ENCODE assay signal across 10 mouse cellular contexts in genomic region chrX:151050337-151050736, GRCm38 (mm10). TPM values are rescaled to one million over a fixed set of nuclear protein-coding genes. Genes with fewer than 3 reads are reported as not detected.
DNase-seq lines count a peak whose midpoint lies in the region; ATAC-seq lines count a peak whose summit lies in the region.
"Had no signal": no experiment of that assay in that cellular context is flagged by ENCODE, and none has a peak within 500 bp of the region (broad histone marks: within the 10 kb centered on the region; RNA-seq: fewer than 3 reads in every experiment).

No protein-coding gene starts in this region.

- 80% methylated on average over 7 of the region's 7 CpGs for WGBS in neural tube, embryonic 13.5 days

- no peaks in the 10 kb centered on the region for H3K36me3 ChIP-seq in neural tube, embryonic 13.5 days
- H3K36me3 ChIP-seq: neural tube, embryonic 15.5 days had no signal

- intact Hi-C loops in gastrocnemius, postnatal 14 days (cut with DNase I; ENCODE audit: low total_unique reads), result no loop called here

- H3K4me2 ChIP-seq in neural tube, embryonic 13.5 days, result peak overlapping the region; percentile 70

- H3K4me1 ChIP-seq in neural tube, embryonic 13.5 days (replicated peaks), result peaks cover 38% of the 10 kb centered on the region

- H3K4me3 ChIP-seq in neural tube, embryonic 13.5 days, result no peak overlapping the region

- peak; percentile 26 for DNase-seq in gastrocnemius, postnatal 14 days
- no peak for DNase-seq in gastrocnemius, adult 8-10 months (ENCODE audit: low spot score in 2 of 2)
- no peak for DNase-seq in neural tube, embryonic 10.5 days (ENCODE audit: extremely low spot score, low spot score)
- DNase-seq in frontal cortex, postnatal 25 days (ENCODE audit: low spot score in 2 of 2), result peak; percentile 14 to 30
- peak; percentile 45 to 58 for DNase-seq in right cerebral cortex, postnatal 36 days (ENCODE audit: low spot score in 2 of 2)
- no peak for DNase-seq in cerebellum, postnatal 4 days (ENCODE audit: low spot score in 2 of 2)

- ATAC-seq in neural tube, embryonic 13.5 days (ENCODE audit: low read depth), result no peak
- ATAC-seq in monocyte, adult 5-6 weeks (replicated peaks; ENCODE audit: insufficient number of reproducible peaks, low FRiP score, low TSS enrichment, poor library complexity, severe bottlenecking), result no peak

- no peak overlapping the region for H3K27ac ChIP-seq in neural tube, embryonic 13.5 days (replicated peaks)
- H3K27ac ChIP-seq: macrophage; neural tube, embryonic 15.5 days had no signal

- no peak overlapping the region for H3K9ac ChIP-seq in neural tube, embryonic 13.5 days
- H3K9ac ChIP-seq: neural tube, embryonic 15.5 days had no signal

- H3K9me3 ChIP-seq in neural tube, embryonic 13.5 days, result no peaks in the 10 kb centered on the region
- H3K9me3 ChIP-seq: neural tube, embryonic 15.5 days had no signal

- H3K27me3 ChIP-seq in neural tube, embryonic 13.5 days, result no peaks in the 10 kb centered on the region
- H3K27me3 ChIP-seq: neural tube, embryonic 15.5 days had no signal

RNA-seq across cellular contexts. Expression of gene Fgd1, which starts 4.4 kb away (rescaled TPM):
- total RNA-seq in gastrocnemius, postnatal 14 days (2021), result 1 to 10 TPM; 4.7 to 5.6 TPM
- total RNA-seq in gastrocnemius, adult 8-10 months (2022), result 1 to 10 TPM; 1.4 to 2.5 (median 1.9) TPM
- polyA plus RNA-seq in neural tube, embryonic 13.5 days (2015; fragmentation: Nextera tagmentation; extraction: Ambion mirVana), result 10.9 and 11.8 TPM in 2 replicates
- total RNA-seq in monocyte, adult 5-6 weeks (2017), result not detected in 3 replicates

RNA-seq across cellular contexts. Expression of gene Gnl3l, which starts 33.2 kb away (rescaled TPM):
- 10 to 100 TPM; 32.9 to 35.0 TPM for total RNA-seq in gastrocnemius, postnatal 14 days (2021)
- total RNA-seq in gastrocnemius, adult 8-10 months (2022), result 10 to 100 TPM; 37.1 to 45.2 (median 43.2) TPM
- 70.7 and 74.4 TPM in 2 replicates for polyA plus RNA-seq in neural tube, embryonic 13.5 days (2015; fragmentation: Nextera tagmentation; extraction: Ambion mirVana)
- total RNA-seq in monocyte, adult 5-6 weeks (2017), result 17.3 to 36.0 TPM (median 20.2 TPM) in 3 replicates

RNA-seq across cellular contexts. Expression of gene Tsr2, which starts 46.0 kb away (rescaled TPM):
- total RNA-seq in gastrocnemius, postnatal 14 days (2021), result 1 to 10 TPM; 8.7 to 9.7 TPM
- total RNA-seq in gastrocnemius, adult 8-10 months (2022), result 1 to 10 TPM; 6.2 to 8.9 (median 8.6) TPM
- polyA plus RNA-seq in neural tube, embryonic 13.5 days (2015; fragmentation: Nextera tagmentation; extraction: Ambion mirVana), result 35.6 and 38.0 TPM in 2 replicates
- 12.3 to 26.1 TPM (median 14.5 TPM) in 3 replicates for total RNA-seq in monocyte, adult 5-6 weeks (2017)

Comparison
In these comparisons a context has a peak if more than half of its experiments do, and no peak if none do; other contexts are left out.
1. DNase-seq: peak in gastrocnemius, postnatal 14 days (single experiment), frontal cortex, postnatal 25 days (2 of 2) and right cerebral cortex, postnatal 36 days (2 of 2); none in gastrocnemius, adult 8-10 months (0 of 2), neural tube, embryonic 10.5 days (single experiment) and cerebellum, postnatal 4 days (0 of 2).